Mouse (Mus musculus): ENCODE results near the gene Slc25a25. TPM values are rescaled to one million over a fixed set of nuclear protein-coding genes. Genes with fewer than 3 reads are reported as not detected.

Slc25a25 gene
- polyA plus RNA-seq, 1 experiment from 2014 or later, result 46.2 TPM

GRCm38 (mm10) chr2:32438733-32439132 is 12.5 kb downstream of the Slc25a25 start:
- Histone ChIP-seq H3K27ac (no peak overlapping the region), H3K36me3 (no peaks in the 10 kb centered on the region), H3K4me2 (no peak overlapping the region), H3K9ac (no peak overlapping the region), H3K4me1 (replicated peaks) (peaks cover 36% of the 10 kb centered on the region), H3K27me3 (no peaks in the 10 kb centered on the region), H3K9me3 (no peaks in the 10 kb centered on the region), H3K4me3 (no peak overlapping the region)
- 88% methylated on average over 3 of the region's 3 CpGs for WGBS
- ATAC-seq (ENCODE audit: low FRiP score), result no peak

- no peaks in the 10 kb centered on the region for H3K9me3 ChIP-seq
- peaks cover 36% of the 10 kb centered on the region for H3K4me1 ChIP-seq (replicated peaks)
- H3K9ac ChIP-seq, result peak overlapping the region; percentile 15; the same call in 1 of the 2 replicates
- ATAC-seq (ENCODE audit: low FRiP score), result no peak
- no peaks in the 10 kb centered on the region for H3K27me3 ChIP-seq
- H3K27ac ChIP-seq, result peak overlapping the region; percentile 72
- 68% methylated on average over 2 of the region's 2 CpGs for WGBS
- H3K36me3 ChIP-seq, result no peaks in the 10 kb centered on the region
- H3K4me2 ChIP-seq, result no peak overlapping the region
- H3K4me3 ChIP-seq, result no peak overlapping the region
These were observed 13.6 kb downstream of the Slc25a25 start for GRCm38 (mm10) chr2:32437612-32438166.

GRCm38 (mm10) chr2:32436686-32437372 is 14.4 kb downstream of the Slc25a25 start:
- whole genome bisulfite sequencing, result 62% methylated on average over 3 of the region's 3 CpGs
- peak overlapping the region; percentile 72 for H3K27ac ChIP-seq
- H3K9me3 ChIP-seq, result no peaks in the 10 kb centered on the region
- H3K4me2 ChIP-seq, result no peak overlapping the region
- no peaks in the 10 kb centered on the region for H3K36me3 ChIP-seq
- no peak overlapping the region for H3K4me3 ChIP-seq
- no peaks in the 10 kb centered on the region for H3K27me3 ChIP-seq
- H3K4me1 ChIP-seq (replicated peaks), result peaks cover 36% of the 10 kb centered on the region
- 0 out of 2 replicates have a peak, but pooled peaks have one; percentile 39 for ATAC-seq (ENCODE audit: low FRiP score)
- peak overlapping the region; percentile 9; the same call in 1 of the 2 replicates for H3K9ac ChIP-seq

- Histone ChIP-seq H3K4me3 (peak overlapping the region; percentile 57), H3K36me3 (no peaks in the 10 kb centered on the region), H3K27me3 (no peaks in the 10 kb centered on the region), H3K4me1 (replicated peaks) (peaks cover 42% of the 10 kb centered on the region), H3K9me3 (no peaks in the 10 kb centered on the region), H3K4me2 (peak overlapping the region; percentile 90), H3K27ac (peak overlapping the region; percentile 94), H3K9ac (peak overlapping the region; percentile 86)
- peak; percentile 96 for ATAC-seq (ENCODE audit: low FRiP score)
- WGBS, result 7% methylated on average over 18 of the region's 18 CpGs
These were observed 20.3 kb downstream of the Slc25a25 start for GRCm38 (mm10) chr2:32430701-32431676.

GRCm38 (mm10) chr2:32429215-32429891 is 21.9 kb downstream of the Slc25a25 start:
- Histone ChIP-seq H3K27me3 (no peaks in the 10 kb centered on the region), H3K4me3 (peak overlapping the region; percentile 57), H3K9ac (peak overlapping the region; percentile 86), H3K27ac (peak overlapping the region; percentile 79), H3K36me3 (no peaks in the 10 kb centered on the region), H3K4me1 (replicated peaks) (peaks cover 49% of the 10 kb centered on the region), H3K9me3 (no peaks in the 10 kb centered on the region), H3K4me2 (peak overlapping the region; percentile 90)
- ATAC-seq (ENCODE audit: low FRiP score), result no peak
- 79% methylated on average over 4 of the region's 4 CpGs for WGBS

- no peaks in the 10 kb centered on the region for H3K9me3 ChIP-seq
- H3K4me1 ChIP-seq (replicated peaks), result peaks cover 60% of the 10 kb centered on the region
- peak overlapping the region; percentile 79 for H3K27ac ChIP-seq
- peak overlapping the region; percentile 57 for H3K4me3 ChIP-seq
- peak; percentile 43 for ATAC-seq (ENCODE audit: low FRiP score)
- H3K27me3 ChIP-seq, result no peaks in the 10 kb centered on the region
- peak overlapping the region; percentile 86 for H3K9ac ChIP-seq
- H3K36me3 ChIP-seq, result no peaks in the 10 kb centered on the region
- H3K4me2 ChIP-seq, result peak overlapping the region; percentile 90
- WGBS, result 54% methylated on average over 8 of the region's 8 CpGs
These were observed 23.0 kb downstream of the Slc25a25 start for GRCm38 (mm10) chr2:32428262-32428722.

GRCm38 (mm10) chr2:32427720-32428119 is 23.5 kb downstream of the Slc25a25 start:
- Histone ChIP-seq H3K4me3 (peak overlapping the region; percentile 57), H3K9ac (no peak overlapping the region), H3K4me2 (peak overlapping the region; percentile 90), H3K4me1 (replicated peaks) (peaks cover 66% of the 10 kb centered on the region), H3K27me3 (no peaks in the 10 kb centered on the region), H3K9me3 (no peaks in the 10 kb centered on the region), H3K27ac (peak overlapping the region; percentile 79), H3K36me3 (no peaks in the 10 kb centered on the region)
- ATAC-seq (ENCODE audit: low FRiP score), result no peak
- WGBS, result 82% methylated on average over 5 of the region's 5 CpGs

- H3K27ac ChIP-seq, result no peak overlapping the region
- 97% methylated on average over 1 of the region's 1 CpGs for WGBS
- no peaks in the 10 kb centered on the region for H3K27me3 ChIP-seq
- no peak overlapping the region for H3K9ac ChIP-seq
- H3K4me1 ChIP-seq (replicated peaks), result peaks cover 69% of the 10 kb centered on the region
- no peak for ATAC-seq (ENCODE audit: low FRiP score)
- H3K4me3 ChIP-seq, result no peak overlapping the region
- H3K9me3 ChIP-seq, result no peaks in the 10 kb centered on the region
- peaks cover 5% of the 10 kb centered on the region for H3K36me3 ChIP-seq
- no peak overlapping the region for H3K4me2 ChIP-seq
These were observed 25.1 kb downstream of the Slc25a25 start for GRCm38 (mm10) chr2:32426141-32426540.

- H3K4me3 ChIP-seq, result no peak overlapping the region
- no peaks in the 10 kb centered on the region for H3K9me3 ChIP-seq
- ATAC-seq (ENCODE audit: low FRiP score), result no peak
- H3K4me2 ChIP-seq, result no peak overlapping the region
- H3K4me1 ChIP-seq (replicated peaks), result peaks cover 67% of the 10 kb centered on the region
- no peak overlapping the region for H3K27ac ChIP-seq
- no peak overlapping the region for H3K9ac ChIP-seq
- peaks cover 11% of the 10 kb centered on the region for H3K36me3 ChIP-seq
- H3K27me3 ChIP-seq, result no peaks in the 10 kb centered on the region
- WGBS, result 76% methylated on average over 5 of the region's 5 CpGs
These were observed 25.7 kb downstream of the Slc25a25 start for GRCm38 (mm10) chr2:32425568-32425967.

- H3K9me3 ChIP-seq, result no peaks in the 10 kb centered on the region
- H3K36me3 ChIP-seq, result peaks cover 19% of the 10 kb centered on the region
- H3K27me3 ChIP-seq, result no peaks in the 10 kb centered on the region
- peak overlapping the region; percentile 79 for H3K27ac ChIP-seq
- H3K9ac ChIP-seq, result no peak overlapping the region
- H3K4me2 ChIP-seq, result peak overlapping the region; percentile 63; the same call in 1 of the 2 replicates
- H3K4me3 ChIP-seq, result no peak overlapping the region
- H3K4me1 ChIP-seq (replicated peaks), result peaks cover 60% of the 10 kb centered on the region
- no peak for ATAC-seq (ENCODE audit: low FRiP score)
- 69% methylated on average over 3 of the region's 3 CpGs for WGBS
These were observed 26.4 kb downstream of the Slc25a25 start for GRCm38 (mm10) chr2:32424796-32425195.

GRCm38 (mm10) chr2:32423481-32424331 is 27.5 kb downstream of the Slc25a25 start:
- peak overlapping the region; percentile 63 for H3K4me2 ChIP-seq
- H3K4me3 ChIP-seq, result peak overlapping the region; percentile 45
- peaks cover 30% of the 10 kb centered on the region for H3K36me3 ChIP-seq
- H3K9ac ChIP-seq, result peak overlapping the region; percentile 72
- peak; percentile 84 for ATAC-seq (ENCODE audit: low FRiP score)
- no peaks in the 10 kb centered on the region for H3K9me3 ChIP-seq
- peaks cover 49% of the 10 kb centered on the region for H3K4me1 ChIP-seq (replicated peaks)
- H3K27ac ChIP-seq, result peak overlapping the region; percentile 88
- no peaks in the 10 kb centered on the region for H3K27me3 ChIP-seq
- WGBS, result 3% methylated on average over 14 of the region's 14 CpGs
